Mouse (Mus musculus) adrenal gland, postnatal 10 days (tissue): ENCODE data around the gene Erbb4. TPM values are rescaled to one million over a fixed set of nuclear protein-coding genes. Genes with fewer than 3 reads are reported as not detected.

Source experiments
- DNase-seq: peaks from one replicate; pipeline ENCODE4 v3.0.0; 2021; ENCODE audit warnings: mixed read lengths
- total RNA-seq, 2 experiments: library from RNA; stranded (reverse); gene quantifications; 2 replicates each; pipeline ENCODE4 v1.2.3; 2021

The Erbb4 gene
- total RNA-seq, 2 experiments from 2014 or later = 1.2 to 1.4 TPM

GRCm38 (mm10) chr1:69024858-69025257 is 83.0 kb downstream of the Erbb4 start:
- no peak for DNase-seq

DNA sequence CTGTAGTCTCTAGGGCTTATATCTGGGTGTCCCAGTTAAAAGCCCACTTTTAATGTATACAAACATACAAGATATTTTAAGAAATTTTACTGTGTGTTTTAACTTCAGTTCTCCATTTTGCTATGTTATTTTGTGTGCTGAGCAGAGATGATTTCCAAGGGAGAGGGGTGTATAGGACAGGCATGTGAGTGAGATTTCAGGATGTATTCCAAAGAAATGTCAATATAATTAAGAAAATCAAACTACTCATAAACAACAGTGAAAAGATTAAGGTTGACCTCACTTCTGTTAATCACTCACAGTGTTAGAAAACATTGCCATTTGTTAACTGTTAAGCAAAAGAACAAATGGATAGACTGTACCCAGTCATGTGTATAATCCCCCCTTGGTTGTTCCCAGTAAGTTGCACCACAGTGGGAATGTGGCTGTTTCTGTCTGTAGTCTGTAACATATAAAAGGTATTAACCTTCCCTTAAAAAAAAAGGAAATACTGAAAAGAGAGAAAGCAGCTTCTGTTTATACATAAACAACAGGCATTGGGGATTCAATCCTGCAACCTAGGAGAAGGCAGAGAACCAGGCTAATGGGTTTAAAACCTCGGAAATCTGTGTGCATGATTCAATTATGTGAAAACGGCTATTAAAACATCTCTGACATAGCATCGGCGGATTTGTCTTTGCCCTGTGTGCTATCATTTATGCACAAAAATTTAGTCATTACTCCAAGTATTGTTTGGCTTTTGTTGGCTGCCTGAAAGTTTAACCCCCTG is 84.5 kb downstream of the Erbb4 start:
- DNase-seq = no peak

DNA sequence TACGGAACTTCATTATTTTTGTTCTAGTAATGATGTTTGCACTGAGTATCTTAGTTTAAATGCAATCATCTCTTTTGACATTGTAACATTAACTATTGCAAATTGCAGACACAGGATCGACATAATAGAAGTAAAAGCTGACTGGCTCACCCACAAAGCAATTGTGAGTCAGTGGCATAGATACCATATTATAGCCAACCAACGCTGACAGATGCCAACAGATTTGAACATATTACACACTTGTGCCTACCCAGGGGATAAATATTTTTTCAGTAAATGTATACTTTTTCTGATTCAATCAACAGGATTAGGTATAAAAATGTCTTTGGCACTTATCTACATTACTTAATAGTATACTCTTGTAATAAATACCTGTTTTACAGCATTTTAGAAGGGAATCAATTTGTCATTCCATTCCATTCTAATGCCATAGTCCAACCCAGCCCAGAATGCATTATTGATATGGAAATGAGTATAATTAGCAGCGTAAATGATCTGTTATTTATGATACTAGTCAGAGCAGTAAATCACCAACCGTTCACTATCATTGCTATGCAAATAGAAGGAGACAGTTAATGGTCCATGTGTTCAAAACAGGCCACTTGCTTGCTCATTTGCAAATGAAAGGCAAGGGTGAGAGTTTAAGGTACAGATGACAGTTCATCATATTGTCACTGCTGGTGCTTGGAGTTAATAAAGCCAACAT is 97.9 kb downstream of the Erbb4 start:
- no peak for DNase-seq

GRCm38 (mm10) chr1:69001371-69001770 is 106.5 kb downstream of the Erbb4 start:
- DNase-seq = no peak

GRCm38 (mm10) chr1:68979251-68979650 is 128.6 kb downstream of the Erbb4 start:
- no peak for DNase-seq

DNA sequence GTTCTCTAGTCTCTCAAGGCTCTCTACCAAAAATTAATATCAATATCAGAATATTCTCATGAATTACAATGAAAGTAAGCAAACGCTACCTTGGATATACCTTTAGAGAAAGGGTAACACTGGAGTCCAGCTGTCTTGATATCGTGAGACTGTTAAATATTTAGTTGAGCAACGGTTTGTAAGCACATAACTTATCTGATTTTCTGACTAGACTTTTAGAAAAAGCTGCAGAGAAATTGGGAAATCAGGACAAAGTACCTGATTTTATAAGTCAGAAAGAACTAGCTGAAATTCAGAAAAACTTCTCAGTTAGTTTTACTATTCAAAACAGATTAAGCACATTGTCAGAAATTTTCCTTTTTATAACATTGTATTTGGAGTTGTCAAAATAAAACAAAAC is 129.3 kb downstream of the Erbb4 start:
- DNase-seq = no peak

DNA sequence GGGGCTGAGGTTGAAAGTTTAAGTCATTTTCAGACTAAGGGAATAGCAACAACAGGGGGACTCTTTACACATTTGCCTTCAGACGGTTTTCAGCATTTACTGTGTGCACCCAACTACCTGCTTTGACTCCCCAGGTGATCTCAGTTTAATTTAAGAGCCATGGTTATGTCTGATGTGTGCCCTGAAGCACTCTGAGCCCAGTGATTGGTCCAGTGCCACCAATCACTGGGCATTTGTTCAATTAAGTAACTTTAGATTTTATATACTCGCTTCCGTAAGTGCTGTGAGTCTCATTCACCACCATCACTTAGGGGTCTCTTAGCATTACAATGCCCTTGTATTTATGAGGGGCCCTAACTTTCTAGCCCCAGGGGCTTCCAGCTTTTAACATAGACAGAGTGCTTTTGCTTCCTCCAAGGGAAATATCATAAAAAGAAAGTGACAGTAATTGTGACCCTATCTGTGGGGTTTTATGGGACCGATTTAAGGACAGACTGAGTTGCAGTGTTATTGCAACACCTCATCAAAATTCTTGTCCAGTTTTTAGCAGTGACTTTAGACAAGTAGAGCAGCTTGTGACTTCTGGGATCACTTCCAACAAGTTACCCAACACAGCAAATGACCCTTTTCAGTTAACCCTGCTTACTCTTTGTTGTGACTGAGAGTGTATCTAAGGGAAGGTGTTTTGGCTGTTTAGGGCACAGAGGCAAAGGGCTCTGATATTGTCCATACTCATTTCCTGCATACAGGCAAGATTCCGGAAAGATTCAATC is 134.3 kb downstream of the Erbb4 start:
- DNase-seq = peak; percentile 57

DNA sequence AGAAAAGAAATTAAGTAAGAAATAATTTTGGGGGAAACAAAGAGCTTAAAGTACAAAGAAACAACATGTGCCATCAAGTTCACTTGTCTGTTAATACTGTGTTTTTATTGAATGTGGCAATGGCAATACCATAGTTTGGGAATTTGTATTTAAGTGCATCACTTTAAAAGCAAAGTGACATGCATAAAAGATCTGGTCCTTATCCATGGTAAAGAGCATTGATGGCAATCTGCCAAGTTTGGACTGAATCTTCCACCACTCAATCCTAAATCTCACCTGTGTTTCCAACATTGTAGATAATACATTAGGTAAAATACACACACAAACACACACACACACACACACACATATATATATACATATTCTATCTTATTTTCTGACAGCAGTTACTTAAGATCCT is 143.7 kb downstream of the Erbb4 start:
- no peak for DNase-seq

DNA sequence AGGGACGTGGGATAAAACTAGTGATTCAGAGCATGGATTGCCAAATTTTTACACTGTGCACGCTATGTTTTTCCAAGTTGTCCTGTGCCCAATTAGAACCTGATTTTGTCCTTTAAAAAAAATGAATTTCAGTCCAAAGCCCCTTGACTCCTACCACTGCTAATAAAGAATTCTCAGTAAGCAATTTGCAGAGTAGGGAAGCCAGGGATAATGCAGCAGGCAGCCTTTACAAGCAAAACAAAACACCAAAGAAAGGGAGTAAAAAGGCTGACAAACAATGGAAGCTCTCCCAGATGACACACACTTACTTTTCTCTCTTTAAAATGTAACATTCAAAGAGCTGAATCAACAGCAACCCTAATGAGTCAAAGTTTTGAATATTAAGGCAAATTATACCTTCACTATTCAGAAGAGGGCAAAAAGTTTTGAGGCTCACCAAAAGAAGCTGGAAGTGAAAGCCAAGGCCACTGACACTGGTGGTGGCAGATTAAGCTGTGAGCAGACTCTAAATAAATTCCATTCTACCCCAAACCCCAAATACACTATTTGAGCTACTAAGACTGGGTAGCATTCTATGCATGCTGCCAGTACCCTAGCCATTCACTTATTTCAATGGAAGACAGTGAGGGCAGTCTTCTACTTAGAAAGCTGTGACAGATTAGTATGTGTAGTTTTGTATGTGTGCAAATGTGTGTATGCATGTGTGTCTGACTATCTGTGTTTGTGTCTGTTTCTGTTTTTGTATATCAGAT is 146.3 kb downstream of the Erbb4 start:
- DNase-seq = no peak

GRCm38 (mm10) chr1:68956766-68957533 is 150.9 kb downstream of the Erbb4 start:
- DNase-seq = no peak

- no peak for DNase-seq
These were observed 152.4 kb downstream of the Erbb4 start for GRCm38 (mm10) chr1:68955482-68955881.

DNA sequence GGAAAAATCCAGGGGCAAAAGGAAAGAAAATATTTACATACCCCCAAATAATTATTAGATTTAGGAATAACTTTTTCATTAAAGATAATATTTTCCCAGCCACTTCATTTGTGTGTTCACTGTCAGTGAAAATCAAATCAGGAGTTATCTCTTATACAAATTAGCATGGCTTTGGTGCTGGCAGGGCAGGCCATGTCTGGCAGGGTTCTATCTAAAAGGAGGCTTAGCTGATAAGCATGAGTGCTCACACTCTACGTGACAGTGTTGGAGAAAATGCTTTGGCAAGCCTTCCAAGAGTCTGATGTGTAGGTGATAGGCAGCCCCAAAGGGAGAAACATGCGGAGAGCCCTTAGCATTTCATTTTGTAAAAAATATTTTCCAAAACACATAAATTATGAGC is 164.7 kb downstream of the Erbb4 start:
- DNase-seq = no peak

DNA sequence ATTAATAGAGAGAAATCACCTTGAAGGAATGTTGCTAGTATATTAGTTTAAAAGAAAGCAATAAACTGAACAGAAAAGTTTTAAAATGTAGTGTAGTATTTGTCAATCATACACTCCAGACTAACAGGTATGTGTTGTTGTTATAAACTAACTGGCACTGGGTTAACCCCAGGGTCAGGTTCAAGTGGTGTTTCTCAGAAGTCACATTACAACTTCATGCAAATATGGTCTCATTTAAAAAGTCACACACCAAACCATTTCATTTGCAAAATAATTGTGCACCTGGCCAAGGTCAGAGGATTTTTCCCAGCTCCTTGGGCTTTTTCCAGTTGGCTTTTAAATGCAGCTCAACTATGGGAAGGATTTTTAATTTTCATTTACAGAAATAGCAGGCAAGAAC is 173.1 kb downstream of the Erbb4 start:
- DNase-seq = no peak

DNA sequence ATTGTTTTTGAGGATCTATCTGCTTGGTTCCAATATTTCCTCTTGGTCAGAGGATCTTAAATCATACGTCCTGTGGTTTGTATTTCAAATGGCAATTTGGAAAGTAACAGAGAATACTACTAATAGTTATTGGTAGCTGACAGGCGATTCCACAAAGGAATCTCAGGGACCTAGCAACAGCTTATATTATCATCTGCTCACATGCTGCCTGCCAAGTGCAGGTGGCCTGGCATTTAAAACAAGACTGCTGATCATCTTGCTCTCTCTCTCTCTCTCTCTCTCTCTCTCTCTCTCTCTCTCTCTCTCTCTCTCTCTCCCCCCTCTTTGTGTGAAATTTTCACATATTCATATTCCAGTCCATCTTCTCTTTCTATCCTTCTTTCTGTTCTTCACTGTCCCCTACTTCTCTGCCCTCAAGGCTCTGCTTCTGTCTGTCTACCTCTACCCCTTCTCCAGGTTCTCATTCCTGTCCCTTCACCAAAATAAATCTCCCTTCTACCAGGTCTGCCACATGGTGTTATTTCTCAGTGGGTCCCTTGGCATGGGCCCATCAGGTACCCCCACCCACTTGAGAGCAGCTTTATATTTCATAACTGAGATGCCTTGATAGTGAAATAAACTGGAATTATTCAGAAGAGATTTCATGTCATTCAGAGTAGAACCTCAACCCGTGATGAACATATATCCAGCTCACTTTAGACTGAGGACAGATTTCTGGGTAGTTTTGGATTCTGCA is 174.4 kb downstream of the Erbb4 start:
- no peak for DNase-seq

GRCm38 (mm10) chr1:68917828-68918227 is 190.0 kb downstream of the Erbb4 start:
- no peak for DNase-seq

GRCm38 (mm10) chr1:68892041-68892440 is 215.8 kb downstream of the Erbb4 start:
- no peak for DNase-seq

DNA sequence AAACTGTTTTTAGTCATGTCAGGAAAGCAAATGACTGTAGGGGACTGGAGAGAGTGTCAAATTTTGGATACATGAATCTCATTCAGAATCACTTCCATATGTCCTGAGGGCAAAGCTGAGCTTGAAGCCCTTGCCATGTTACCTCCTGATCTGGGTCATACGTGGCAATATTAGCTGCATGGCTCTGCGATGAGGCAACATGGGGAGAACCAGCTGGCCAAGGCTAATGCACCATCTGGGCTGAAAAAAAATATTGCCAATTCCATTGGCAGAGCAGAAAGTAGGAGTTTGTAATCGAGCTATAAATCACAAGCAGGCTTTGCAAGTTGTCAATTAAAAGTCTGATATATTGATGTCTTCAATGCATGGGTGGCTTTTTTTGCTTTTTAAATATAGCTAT is 221.0 kb downstream of the Erbb4 start:
- DNase-seq = no peak

- DNase-seq = no peak
These were observed 232.9 kb downstream of the Erbb4 start for GRCm38 (mm10) chr1:68874954-68875353.

GRCm38 (mm10) chr1:68873635-68874020 is 234.2 kb downstream of the Erbb4 start:
- DNase-seq = no peak

DNA sequence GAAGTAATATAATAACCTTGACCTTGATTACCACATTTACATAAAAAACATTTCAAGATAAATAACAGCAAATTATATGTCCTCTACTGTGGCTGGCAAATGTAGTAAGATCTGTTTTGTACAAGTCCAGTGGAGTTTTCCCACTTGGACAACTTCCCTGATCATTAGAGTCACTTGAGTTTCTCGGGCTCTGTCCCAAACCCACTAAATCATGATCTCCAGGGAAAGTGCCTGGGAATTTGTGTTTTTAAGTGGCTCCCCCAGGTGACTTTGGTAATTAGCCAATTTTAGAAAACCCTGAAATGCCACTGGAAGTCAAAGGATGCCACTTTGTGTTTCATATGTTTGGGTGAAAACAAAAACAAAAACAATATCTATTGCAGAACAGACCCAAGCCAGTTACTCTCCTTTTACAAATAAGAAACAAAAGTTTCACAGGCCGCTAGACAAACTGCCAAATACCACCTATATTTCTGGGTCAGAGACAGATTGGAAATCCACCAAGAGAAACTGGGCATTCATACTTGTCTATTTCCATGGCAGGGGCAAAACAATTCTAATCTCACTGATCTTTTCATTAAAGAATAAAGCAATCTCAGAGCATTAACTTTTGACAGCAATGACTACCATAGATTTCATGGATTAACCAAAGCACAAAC is 234.8 kb downstream of the Erbb4 start:
- peak; percentile 2 for DNase-seq
